Mouse (Mus musculus): Measurements from ENCODE around the gene Lmntd2. TPM values are rescaled to one million over a fixed set of nuclear protein-coding genes. Genes with fewer than 3 reads are reported as not detected.

The Lmntd2 gene
- polyA plus RNA-seq, 1 experiment from 2014 or later, result 2.9 TPM

DNA sequence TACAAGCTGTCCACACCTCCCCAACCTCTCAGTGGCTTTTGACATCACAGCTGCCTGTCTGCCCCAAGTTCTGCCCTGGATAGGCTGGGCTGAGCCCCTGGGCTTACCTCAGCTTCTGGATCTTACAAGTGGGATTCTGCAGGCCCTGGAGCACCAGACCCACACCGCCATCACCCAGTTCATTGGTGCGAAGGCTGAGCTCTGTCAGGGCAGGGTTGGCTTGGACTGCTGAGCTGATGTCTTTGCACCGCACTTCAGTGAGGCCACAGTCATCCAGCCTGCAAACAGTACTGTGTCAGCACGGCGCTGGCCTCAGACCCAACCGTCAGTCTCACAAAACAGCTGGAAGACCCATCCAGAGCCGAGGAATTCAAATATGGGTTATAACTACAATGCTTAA, 49.5 kb downstream of the Lmntd2 start:
- ATAC-seq (replicated peaks; ENCODE audit: low FRiP score, low read depth) (no peak), DNase-seq (ENCODE audit: low spot score) (no peak)
- Histone ChIP-seq H3K4me2 (ENCODE audit: low read length) (no peak overlapping the region), H3K9me3 (replicated peaks; ENCODE audit: low read length) (no peaks in the 10 kb centered on the region), H3K36me3 (ENCODE audit: insufficient read depth, low read length) (peaks cover 54% of the 10 kb centered on the region), H3K9ac (ENCODE audit: low read depth, low read length) (no peak overlapping the region), H3K4me1 (replicated peaks; ENCODE audit: insufficient read depth, low read length) (peaks cover 8% of the 10 kb centered on the region), H3K27ac (no peak overlapping the region), H3K27me3 (ENCODE audit: insufficient read depth, low read length) (no peaks in the 10 kb centered on the region), H3K4me3 (replicated peaks; ENCODE audit: low read depth, low read length) (no peak overlapping the region)
- WGBS, result 92% methylated on average over 7 of the region's 7 CpGs
- no peak for TF ChIP-seq CTCF (IDR thresholded peaks at IDR 0.05; ENCODE audit: low read depth)

MicroRNAs encoded within 50 kb of the gene (microRNA counts, 519-probe panel; counts per million panel counts)
- microRNA mmu-miR-210, result 5,341 counts per million, percentile 86 among the panel's probes with 10 or more counts

Small RNAs within 50 kb of the gene (microRNA-seq; reads per million reads assigned to microRNA genes)
- 357 reads per million, percentile 67 among the genes with 10 or more reads in this experiment for gene Mir210

Other genes with a start within 250 kb of the Lmntd2 start
- 117 and 163 TPM in 2 replicates for gene Ifitm1, start 246.9 kb downstream of the Lmntd2 start, polyA plus RNA-seq (2015; fragmentation: Nextera tagmentation; extraction: Ambion mirVana)
- gene Ifitm3, start 203.3 kb downstream of the Lmntd2 start, polyA plus RNA-seq (2015; fragmentation: Nextera tagmentation; extraction: Ambion mirVana), result 515 and 606 TPM in 2 replicates
- gene Ifitm6, start 196.2 kb downstream of the Lmntd2 start, polyA plus RNA-seq (2015; fragmentation: Nextera tagmentation; extraction: Ambion mirVana), result 1.1 and 1.5 TPM in 2 replicates
- gene Gm17387, start 184.9 kb downstream of the Lmntd2 start, polyA plus RNA-seq (2015; fragmentation: Nextera tagmentation; extraction: Ambion mirVana), result not detected in 2 replicates
- gene B4galnt4, start 153.0 kb downstream of the Lmntd2 start, polyA plus RNA-seq (2015; fragmentation: Nextera tagmentation; extraction: Ambion mirVana), result 6.4 and 7.4 TPM in 2 replicates
- 11.1 and 13.4 TPM in 2 replicates for gene Pkp3, start 135.9 kb downstream of the Lmntd2 start, polyA plus RNA-seq (2015; fragmentation: Nextera tagmentation; extraction: Ambion mirVana)
- 54.1 and 59.6 TPM in 2 replicates for gene Sigirr, start 113.5 kb downstream of the Lmntd2 start, polyA plus RNA-seq (2015; fragmentation: Nextera tagmentation; extraction: Ambion mirVana)
- gene Ano9, start 96.3 kb downstream of the Lmntd2 start, polyA plus RNA-seq (2015; fragmentation: Nextera tagmentation; extraction: Ambion mirVana), result 6.9 and 8.1 TPM in 2 replicates
- 75.3 and 85.1 TPM in 2 replicates for gene Ptdss2, start 91.7 kb downstream of the Lmntd2 start, polyA plus RNA-seq (2015; fragmentation: Nextera tagmentation; extraction: Ambion mirVana)
- gene Rnh1, start 41.2 kb downstream of the Lmntd2 start, polyA plus RNA-seq (2015; fragmentation: Nextera tagmentation; extraction: Ambion mirVana), result 136 and 147 TPM in 2 replicates
- 91.5 and 95.5 TPM in 2 replicates for gene Hras, start 20.1 kb downstream of the Lmntd2 start, polyA plus RNA-seq (2015; fragmentation: Nextera tagmentation; extraction: Ambion mirVana)
- gene Lrrc56, start 19.9 kb downstream of the Lmntd2 start, polyA plus RNA-seq (2015; fragmentation: Nextera tagmentation; extraction: Ambion mirVana), result 9.9 and 10.8 TPM in 2 replicates
- 61.5 and 62.5 TPM in 2 replicates for gene Rassf7, start 1.8 kb upstream of the Lmntd2 start, polyA plus RNA-seq (2015; fragmentation: Nextera tagmentation; extraction: Ambion mirVana)
- gene Phrf1, start 14.7 kb upstream of the Lmntd2 start, polyA plus RNA-seq (2015; fragmentation: Nextera tagmentation; extraction: Ambion mirVana), result 37.2 and 39.8 TPM in 2 replicates
- 14.5 and 21.1 TPM in 2 replicates for gene Irf7, start 52.4 kb upstream of the Lmntd2 start, polyA plus RNA-seq (2015; fragmentation: Nextera tagmentation; extraction: Ambion mirVana)
- 40.1 and 41.2 TPM in 2 replicates for gene Cdhr5, start 62.7 kb upstream of the Lmntd2 start, polyA plus RNA-seq (2015; fragmentation: Nextera tagmentation; extraction: Ambion mirVana)
- 35.1 and 37.9 TPM in 2 replicates for gene Sct, start 65.1 kb upstream of the Lmntd2 start, polyA plus RNA-seq (2015; fragmentation: Nextera tagmentation; extraction: Ambion mirVana)
- gene Drd4, start 77.9 kb upstream of the Lmntd2 start, polyA plus RNA-seq (2015; fragmentation: Nextera tagmentation; extraction: Ambion mirVana), result 1.8 and 2.2 TPM in 2 replicates
- gene Deaf1, start 113.6 kb upstream of the Lmntd2 start, polyA plus RNA-seq (2015; fragmentation: Nextera tagmentation; extraction: Ambion mirVana), result 64.1 and 64.2 TPM in 2 replicates
- 40.5 and 45.3 TPM in 2 replicates for gene Tmem80, start 113.7 kb upstream of the Lmntd2 start, polyA plus RNA-seq (2015; fragmentation: Nextera tagmentation; extraction: Ambion mirVana)
- 76.5 and 77.1 TPM in 2 replicates for gene Eps8l2, start 124.8 kb upstream of the Lmntd2 start, polyA plus RNA-seq (2015; fragmentation: Nextera tagmentation; extraction: Ambion mirVana)
- 420 and 440 TPM in 2 replicates for gene Taldo1, start 178.1 kb upstream of the Lmntd2 start, polyA plus RNA-seq (2015; fragmentation: Nextera tagmentation; extraction: Ambion mirVana)
- gene Gatd1, start 200.1 kb upstream of the Lmntd2 start, polyA plus RNA-seq (2015; fragmentation: Nextera tagmentation; extraction: Ambion mirVana), result 50.0 and 52.0 TPM in 2 replicates
- 2.2 and 2.3 TPM in 2 replicates for gene Cend1, start 215.4 kb upstream of the Lmntd2 start, polyA plus RNA-seq (2015; fragmentation: Nextera tagmentation; extraction: Ambion mirVana)
- gene Slc25a22, start 223.8 kb upstream of the Lmntd2 start, polyA plus RNA-seq (2015; fragmentation: Nextera tagmentation; extraction: Ambion mirVana), result 15.8 and 17.3 TPM in 2 replicates
- 3.6 and 5.1 TPM in 2 replicates for gene Pidd1, start 229.9 kb upstream of the Lmntd2 start, polyA plus RNA-seq (2015; fragmentation: Nextera tagmentation; extraction: Ambion mirVana)
- gene Rplp2, start 233.3 kb upstream of the Lmntd2 start, polyA plus RNA-seq (2015; fragmentation: Nextera tagmentation; extraction: Ambion mirVana), result 1,479 and 1,595 TPM in 2 replicates
- 68.0 and 72.9 TPM in 2 replicates for gene Pnpla2, start 241.1 kb upstream of the Lmntd2 start, polyA plus RNA-seq (2015; fragmentation: Nextera tagmentation; extraction: Ambion mirVana)
- 16.1 and 20.5 TPM in 2 replicates for gene Cracr2b, start 247.0 kb upstream of the Lmntd2 start, polyA plus RNA-seq (2015; fragmentation: Nextera tagmentation; extraction: Ambion mirVana)